Mouse (Mus musculus) lung, adult 10 weeks (tissue): ENCODE data around the gene D230025D16Rik. TPM values are rescaled to one million over a fixed set of nuclear protein-coding genes. Genes with fewer than 3 reads are reported as not detected.

Experiments used
- polyA plus RNA-seq: library from polyadenylated mRNA; stranded (reverse); fragments of 350-450 nt; fragmentation: Illumina TruSeq; extraction: RNeasy Lipid Tissue Mini Kit (QIAGEN cat#74804); gene quantifications from one replicate; pipeline ENCODE4 v1.2.3, GENCODE M21; 2014; ENCODE audit warnings: low read depth, low replicate concordance; ENCODE audit not compliant: insufficient read depth

Gene D230025D16Rik
- 38.2 TPM for polyA plus RNA-seq

DNA sequence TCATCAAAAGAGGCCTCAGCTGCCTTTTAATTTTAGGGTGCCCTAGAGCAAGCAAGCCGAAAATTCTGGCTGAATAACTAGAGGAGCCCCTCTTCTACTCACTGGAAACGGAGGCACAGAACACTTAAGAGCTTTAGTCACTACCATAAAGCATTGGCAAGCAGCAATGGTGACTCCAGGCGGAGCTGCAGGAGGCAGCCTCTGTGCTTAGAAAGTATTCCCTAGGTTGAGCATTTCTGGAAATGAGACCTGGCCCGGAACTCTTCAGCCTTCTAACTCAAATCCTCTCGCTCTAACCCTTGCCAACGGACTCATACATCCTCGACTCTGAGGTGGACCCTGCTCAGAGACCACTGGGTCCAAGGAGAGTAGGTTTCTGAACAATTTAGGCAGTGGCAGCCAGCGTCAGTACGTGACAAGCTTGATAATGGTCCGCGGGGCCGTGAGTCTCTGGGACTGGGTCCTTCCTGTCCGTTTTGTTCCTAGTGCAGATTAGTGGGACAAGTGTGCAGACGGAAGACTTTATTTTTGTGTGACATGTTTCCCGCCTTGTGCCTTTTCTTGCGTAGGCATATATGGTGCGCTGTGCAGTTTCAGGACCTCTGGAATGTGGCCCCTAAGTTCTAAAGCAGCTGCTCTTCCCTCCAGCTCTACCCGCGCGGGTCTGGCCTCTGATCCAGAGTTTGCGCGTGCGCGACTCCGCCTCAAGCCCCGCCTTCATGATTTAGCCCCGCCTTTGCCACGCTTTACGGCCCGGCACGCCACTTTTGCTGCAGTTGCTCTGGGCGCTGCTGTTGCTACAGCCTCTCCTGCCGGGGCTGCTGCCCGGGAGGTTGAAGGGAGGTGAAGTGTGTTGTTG, at the start of gene D230025D16Rik:
Gene D230025D16Rik, plus strand, starts transcription at position 733 of the 859 bp plus-strand sequence.

GRCm38 (mm10) chr8:105254966-105255350, 30.0 kb downstream of the D230025D16Rik start, which contains the start of gene B3gnt9:
TSS of gene B3gnt9 (minus strand) at chr8:105255153.

DNA sequence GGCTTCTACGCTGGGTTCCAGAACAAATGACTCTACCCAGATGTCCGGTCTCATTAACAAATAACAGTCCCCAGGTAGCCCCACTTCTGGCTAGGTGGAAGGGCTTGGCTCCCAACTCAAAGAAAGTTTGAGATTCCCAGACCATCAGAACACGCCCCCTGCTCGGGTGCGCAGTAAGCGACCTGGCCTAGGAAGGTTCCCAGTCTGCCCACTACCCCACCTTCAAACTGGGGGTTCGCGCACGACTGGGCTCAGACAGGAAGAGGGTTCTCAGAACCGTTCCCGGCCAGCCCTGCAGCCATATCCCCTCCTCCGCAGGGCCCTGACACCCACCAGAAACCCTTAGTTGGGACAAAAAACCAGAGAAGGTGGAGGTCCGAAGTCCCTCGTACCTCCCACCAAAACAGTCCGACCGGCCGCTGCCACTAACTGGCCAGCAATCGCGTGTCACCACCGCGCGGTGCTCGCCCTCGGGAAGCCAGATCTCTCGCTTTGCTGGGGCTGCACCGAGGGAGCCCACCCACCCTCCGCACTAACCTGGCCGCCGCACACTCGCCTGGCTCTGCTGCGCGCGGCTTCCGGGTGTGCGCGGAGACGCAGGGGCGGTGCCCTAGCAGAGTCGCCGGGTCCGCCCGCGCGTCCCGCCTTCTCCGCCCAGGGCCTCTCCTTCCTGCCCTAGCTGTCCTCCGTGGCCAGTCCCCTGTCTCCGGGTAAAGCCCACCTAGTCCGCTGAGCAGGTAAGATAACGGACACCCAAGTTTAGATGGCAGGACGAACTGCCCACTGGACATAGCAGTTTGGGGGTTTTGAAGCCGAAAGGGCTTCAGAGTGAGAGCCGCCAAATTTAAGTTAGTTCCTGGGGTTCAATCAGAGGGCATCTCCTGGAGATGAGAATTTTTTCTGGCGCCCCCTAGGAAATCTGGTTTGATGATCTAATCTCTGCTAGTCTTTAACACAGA, 39.4 kb downstream of the D230025D16Rik start, which contains the start of the genes Tradd and Fbxl8:
Gene Tradd, minus strand, starts transcription at position 586 of the 959 bp plus-strand sequence.
Gene Fbxl8, plus strand, starts transcription at position 625 of the 959 bp plus-strand sequence.

DNA sequence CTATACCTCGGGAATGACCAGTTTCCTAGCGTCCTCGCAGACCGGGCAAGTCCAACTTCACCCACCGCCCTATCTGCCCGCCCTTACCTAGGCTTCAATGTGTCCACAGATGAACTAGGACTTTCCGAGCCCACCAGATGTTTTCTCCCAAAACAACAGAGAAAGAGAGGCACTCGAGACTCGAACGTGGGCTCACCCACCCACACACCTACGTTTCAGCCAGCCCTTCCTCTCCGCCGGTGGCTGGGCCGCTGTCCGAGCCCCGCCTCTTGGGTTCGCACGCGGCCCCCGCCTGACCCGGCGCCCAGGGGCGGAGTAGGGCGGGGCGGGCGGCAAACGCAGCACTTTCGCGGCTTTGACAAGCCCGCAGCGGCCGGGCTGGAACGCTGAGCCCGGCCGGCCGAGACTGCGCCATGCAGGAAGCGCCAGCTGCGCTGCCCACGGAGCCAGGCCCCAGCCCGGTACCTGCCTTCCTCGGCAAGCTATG, 44.6 kb downstream of the D230025D16Rik start, which contains the start of gene Hsf4:
Gene Hsf4, plus strand, starts transcription at position 341 of the 487 bp plus-strand sequence.

DNA sequence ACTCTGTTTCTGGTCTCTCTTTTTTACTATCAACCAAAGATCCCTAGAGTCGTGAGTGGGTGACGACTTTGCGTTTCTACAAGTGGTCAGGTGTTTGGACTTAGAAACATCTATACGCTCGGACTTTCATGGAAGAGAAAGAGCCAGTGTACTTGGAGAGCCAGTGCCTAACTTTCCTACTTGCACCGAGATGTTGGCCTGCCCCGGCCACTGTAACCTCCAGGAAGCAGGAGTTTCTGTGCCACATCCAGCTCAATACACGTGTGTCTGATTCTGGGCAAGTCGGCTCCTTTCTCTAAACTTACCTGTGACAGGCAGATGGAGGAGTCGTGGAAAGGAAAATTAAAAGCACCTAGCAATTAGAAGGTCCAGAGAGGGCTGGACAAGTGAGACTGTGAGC, 50.9 kb downstream of the D230025D16Rik start, which contains the start of gene Nol3:
Gene Nol3, plus strand, starts transcription at position 301 of the 400 bp plus-strand sequence.

GRCm38 (mm10) chr8:105289805-105290460, 65.0 kb downstream of the D230025D16Rik start, which contains the start of gene 4931428F04Rik:
TSS of gene 4931428F04Rik (minus strand) at chr8:105289864.

GRCm38 (mm10) chr8:105295895-105296573, 71.1 kb downstream of the D230025D16Rik start, which contains the start of gene Exoc3l:
TSS of gene Exoc3l (minus strand) at chr8:105296101.

DNA sequence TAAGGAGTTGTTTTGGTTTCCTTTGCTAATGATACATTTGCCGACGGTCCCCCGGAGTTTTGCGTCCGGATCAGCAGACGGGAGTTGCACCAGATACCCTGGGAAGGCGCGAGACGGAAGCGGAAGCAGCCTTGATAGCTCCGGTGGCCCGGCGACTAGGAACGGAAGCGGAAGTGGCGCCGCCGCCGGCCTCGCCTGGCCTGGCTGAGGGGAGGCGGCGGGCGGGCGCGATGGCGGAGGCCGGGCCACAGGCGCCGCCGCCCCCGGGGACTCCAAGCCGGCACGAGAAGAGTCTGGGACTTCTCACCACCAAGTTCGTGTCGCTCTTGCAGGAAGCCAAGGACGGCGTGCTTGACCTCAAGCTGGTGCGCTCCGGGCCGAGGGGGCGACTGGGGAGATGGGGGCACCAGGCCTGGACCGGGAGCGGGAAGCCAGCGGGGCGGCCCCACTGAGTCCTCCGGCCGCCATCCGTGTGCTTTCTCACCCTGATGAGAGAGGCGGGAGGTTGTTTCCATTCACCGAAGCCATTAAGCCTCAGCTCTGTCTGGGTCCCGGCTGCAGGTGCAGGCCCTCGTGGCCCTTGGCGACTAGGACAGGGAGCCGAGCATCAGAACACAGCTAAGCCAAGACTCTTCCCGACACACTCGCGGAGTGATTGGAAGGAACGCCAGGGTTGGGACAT, 72.7 kb downstream of the D230025D16Rik start, which contains the start of gene E2f4:
Gene E2f4, plus strand, starts transcription at position 153 of the 682 bp plus-strand sequence.

Other genes starting within 250 kb of the D230025D16Rik start
- not detected for gene Ces2h, start 224.3 kb upstream of the D230025D16Rik start, polyA plus RNA-seq
- gene Ces3a, start 176.5 kb upstream of the D230025D16Rik start, polyA plus RNA-seq: not detected
- not detected for gene Ces3b, start 141.4 kb upstream of the D230025D16Rik start, polyA plus RNA-seq
- gene Ces4a, start 93.3 kb upstream of the D230025D16Rik start, polyA plus RNA-seq: not detected
- gene Cbfb, start 54.5 kb upstream of the D230025D16Rik start, polyA plus RNA-seq: 23.6 TPM
- gene B3gnt9, start 30.0 kb downstream of the D230025D16Rik start, polyA plus RNA-seq: 8.7 TPM
- 16.5 TPM for gene Tradd, start 39.5 kb downstream of the D230025D16Rik start, polyA plus RNA-seq
- 4.6 TPM for gene Fbxl8, start 39.5 kb downstream of the D230025D16Rik start, polyA plus RNA-seq
- gene Hsf4, start 44.7 kb downstream of the D230025D16Rik start, polyA plus RNA-seq: 7.8 TPM
- gene Nol3, start 51.0 kb downstream of the D230025D16Rik start, polyA plus RNA-seq: 8.8 TPM
- 1.3 TPM for gene 4931428F04Rik, start 64.7 kb downstream of the D230025D16Rik start, polyA plus RNA-seq
- 11.1 TPM for gene Exoc3l, start 71.0 kb downstream of the D230025D16Rik start, polyA plus RNA-seq
- 36.6 TPM for gene E2f4, start 72.5 kb downstream of the D230025D16Rik start, polyA plus RNA-seq
- 14.7 TPM for gene Elmo3, start 80.5 kb downstream of the D230025D16Rik start, polyA plus RNA-seq
- gene Lrrc29, start 101.1 kb downstream of the D230025D16Rik start, polyA plus RNA-seq: 1.3 TPM
- 113 TPM for gene Tmem208, start 101.2 kb downstream of the D230025D16Rik start, polyA plus RNA-seq
- gene Fhod1, start 122.8 kb downstream of the D230025D16Rik start, polyA plus RNA-seq: 28.9 TPM
- 1.9 TPM for gene Slc9a5, start 123.7 kb downstream of the D230025D16Rik start, polyA plus RNA-seq
- 0.29 TPM for gene Plekhg4, start 148.1 kb downstream of the D230025D16Rik start, polyA plus RNA-seq
- 0.21 TPM for gene Kctd19, start 188.4 kb downstream of the D230025D16Rik start, polyA plus RNA-seq
- gene Lrrc36, start 188.4 kb downstream of the D230025D16Rik start, polyA plus RNA-seq: 6.2 TPM
- gene Tppp3, start 246.4 kb downstream of the D230025D16Rik start, polyA plus RNA-seq: 588 TPM